Mouse (Mus musculus) cortical plate, adult 2 months (tissue): ENCODE measurements around the gene Arhgap22.

Experiments used
- CTCF ChIP-seq: fragments of 200-500 bp; IDR thresholded peaks from 2 replicates; pipeline ENCODE4 v1.5.1; 2011; ENCODE audit warnings: mild to moderate bottlenecking, control low read depth, low read length; ENCODE audit not compliant: insufficient read depth; ENCODE audit errors: extremely low read depth
- POLR2A ChIP-seq: fragments of 200-500 bp; IDR thresholded peaks from 2 replicates; pipeline ENCODE4 v1.6.1; 2011; ENCODE audit warnings: mild to moderate bottlenecking, low read length, control low read depth; ENCODE audit not compliant: insufficient read depth; ENCODE audit errors: extremely low read depth

- TF ChIP-seq CTCF, result no peak
- no peak for TF ChIP-seq POLR2A
Observed at GRCm38 (mm10) chr14:33276240-33276639, 62.4 kb downstream of the Arhgap22 start.
